Mouse (Mus musculus): Measurements from ENCODE around the gene Ttll12.

Gene Ttll12

GRCm38 (mm10) chr15:83531961-83532469 is 62.9 kb downstream of the Ttll12 start:
- Histone ChIP-seq H3K9me3 (ENCODE audit: low read length) (no peaks in the 10 kb centered on the region), H3K36me3 (ENCODE audit: insufficient read depth, low read length) (peaks cover 5% of the 10 kb centered on the region; the same call in 1 of the 2 replicates), H3K4me1 (replicated peaks; ENCODE audit: low read depth, low read length) (peaks cover 83% of the 10 kb centered on the region), H3K27me3 (ENCODE audit: insufficient read depth, low read length) (peaks cover 17% of the 10 kb centered on the region), H3K4me3 (replicated peaks; ENCODE audit: low read length) (no peak overlapping the region)
- TF ChIP-seq POU5F1 (IDR thresholded peaks at IDR 0.05; ENCODE audit: borderline replicate concordance, low read length) (no peak), CTCF (conservative IDR thresholded peaks at IDR 0.05; ENCODE audit: low read length) (peak; percentile 78), NANOG (IDR thresholded peaks at IDR 0.05; ENCODE audit: borderline replicate concordance, low read length) (no peak)

GRCm38 (mm10) chr15:83530688-83531087 is 64.3 kb downstream of the Ttll12 start:
- peaks cover 5% of the 10 kb centered on the region; the same call in 1 of the 2 replicates for H3K36me3 ChIP-seq (ENCODE audit: insufficient read depth, low read length)

GRCm38 (mm10) chr15:83530233-83530632 is 64.7 kb downstream of the Ttll12 start:
- TF ChIP-seq POU5F1 (IDR thresholded peaks at IDR 0.05; ENCODE audit: borderline replicate concordance, low read length), result no peak
- no peak for TF ChIP-seq CTCF (conservative IDR thresholded peaks at IDR 0.05; ENCODE audit: low read length)
- TF ChIP-seq NANOG (IDR thresholded peaks at IDR 0.05; ENCODE audit: borderline replicate concordance, low read length), result no peak
- Histone ChIP-seq H3K9me3 (ENCODE audit: low read length) (no peaks in the 10 kb centered on the region), H3K4me1 (replicated peaks; ENCODE audit: low read depth, low read length) (peaks cover 84% of the 10 kb centered on the region), H3K27me3 (ENCODE audit: insufficient read depth, low read length) (peaks cover 33% of the 10 kb centered on the region), H3K4me3 (replicated peaks; ENCODE audit: low read length) (0 out of 2 replicates have a peak overlapping the region, but pooled peaks have one; percentile 3), H3K36me3 (ENCODE audit: insufficient read depth, low read length) (peaks cover 5% of the 10 kb centered on the region; the same call in 1 of the 2 replicates)

More at GRCm38 (mm10) chr15:83530688-83531087, 64.3 kb downstream of the Ttll12 start:
- H3K4me3 ChIP-seq (replicated peaks; ENCODE audit: low read length), result 0 out of 2 replicates have a peak overlapping the region, but pooled peaks have one; percentile 3
- TF ChIP-seq NANOG (IDR thresholded peaks at IDR 0.05; ENCODE audit: borderline replicate concordance, low read length) (no peak), POU5F1 (IDR thresholded peaks at IDR 0.05; ENCODE audit: borderline replicate concordance, low read length) (no peak), CTCF (conservative IDR thresholded peaks at IDR 0.05; ENCODE audit: low read length) (no peak)
- H3K9me3 ChIP-seq (ENCODE audit: low read length), result no peaks in the 10 kb centered on the region
- peaks cover 28% of the 10 kb centered on the region for H3K27me3 ChIP-seq (ENCODE audit: insufficient read depth, low read length)
- peaks cover 85% of the 10 kb centered on the region for H3K4me1 ChIP-seq (replicated peaks; ENCODE audit: low read depth, low read length)

DNA sequence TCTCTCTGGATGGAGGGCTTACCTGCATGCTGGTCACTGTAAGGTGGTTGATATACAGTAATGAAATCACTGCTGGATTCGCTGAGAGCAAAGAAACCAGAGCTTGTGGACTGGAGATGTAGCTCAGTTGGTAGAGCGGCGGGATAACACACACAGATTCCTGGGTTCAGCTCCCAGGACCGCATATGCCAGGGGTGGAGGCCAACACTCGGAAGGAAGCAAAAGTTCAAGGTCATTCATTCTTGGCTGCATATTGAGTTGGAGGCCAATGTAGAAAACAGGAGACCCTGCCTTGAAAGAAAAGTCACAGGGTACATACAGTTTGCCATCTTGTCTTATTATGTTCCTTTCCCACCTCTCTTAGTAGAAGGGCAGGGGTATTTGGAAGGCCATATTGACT is 65.2 kb downstream of the Ttll12 start:
- Histone ChIP-seq H3K36me3 (ENCODE audit: insufficient read depth, low read length) (peaks cover 5% of the 10 kb centered on the region; the same call in 1 of the 2 replicates), H3K4me3 (replicated peaks; ENCODE audit: low read length) (no peak overlapping the region), H3K9me3 (ENCODE audit: low read length) (no peaks in the 10 kb centered on the region), H3K4me1 (replicated peaks; ENCODE audit: low read depth, low read length) (peaks cover 79% of the 10 kb centered on the region), H3K27me3 (ENCODE audit: insufficient read depth, low read length) (peaks cover 37% of the 10 kb centered on the region)
- TF ChIP-seq POU5F1 (IDR thresholded peaks at IDR 0.05; ENCODE audit: borderline replicate concordance, low read length) (no peak), NANOG (IDR thresholded peaks at IDR 0.05; ENCODE audit: borderline replicate concordance, low read length) (no peak), CTCF (conservative IDR thresholded peaks at IDR 0.05; ENCODE audit: low read length) (no peak)

DNA sequence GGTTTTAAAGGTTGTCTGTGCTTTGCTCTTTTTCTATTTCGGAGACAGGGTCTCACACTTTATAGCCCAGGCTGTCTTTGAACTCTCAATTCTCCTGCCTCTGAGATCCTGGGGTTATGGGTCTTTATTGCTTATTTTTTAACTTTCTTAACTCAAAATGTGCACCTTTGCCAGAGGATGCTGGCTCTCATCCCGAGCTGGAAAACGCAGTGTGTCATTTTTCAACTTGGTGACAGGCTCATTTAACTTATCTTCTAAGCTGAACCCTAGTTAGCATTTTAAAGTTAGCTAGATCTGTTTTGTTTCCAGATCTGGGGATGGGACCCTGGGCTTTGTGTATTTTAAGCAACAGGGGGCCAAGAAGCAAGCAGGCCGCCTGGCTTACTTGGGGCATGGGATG is 66.1 kb downstream of the Ttll12 start:
- no peak overlapping the region for H3K4me3 ChIP-seq (replicated peaks; ENCODE audit: low read length)
- no peak for TF ChIP-seq POU5F1 (IDR thresholded peaks at IDR 0.05; ENCODE audit: borderline replicate concordance, low read length)
- no peak for TF ChIP-seq NANOG (IDR thresholded peaks at IDR 0.05; ENCODE audit: borderline replicate concordance, low read length)
- no peak for TF ChIP-seq CTCF (conservative IDR thresholded peaks at IDR 0.05; ENCODE audit: low read length)
- H3K9me3 ChIP-seq (ENCODE audit: low read length), result no peaks in the 10 kb centered on the region
- H3K27me3 ChIP-seq (ENCODE audit: insufficient read depth, low read length), result peaks cover 46% of the 10 kb centered on the region
- peaks cover 5% of the 10 kb centered on the region; the same call in 1 of the 2 replicates for H3K36me3 ChIP-seq (ENCODE audit: insufficient read depth, low read length)
- H3K4me1 ChIP-seq (replicated peaks; ENCODE audit: low read depth, low read length), result peaks cover 71% of the 10 kb centered on the region

GRCm38 (mm10) chr15:83527747-83528146 is 67.2 kb downstream of the Ttll12 start:
- H3K4me3 ChIP-seq (replicated peaks; ENCODE audit: low read length), result peak overlapping the region; percentile 85; the same call in 1 of the 2 replicates
- H3K4me1 ChIP-seq (replicated peaks; ENCODE audit: low read depth, low read length), result peaks cover 63% of the 10 kb centered on the region
- H3K36me3 ChIP-seq (ENCODE audit: insufficient read depth, low read length), result peaks cover 5% of the 10 kb centered on the region; the same call in 1 of the 2 replicates
- TF ChIP-seq CTCF (conservative IDR thresholded peaks at IDR 0.05; ENCODE audit: low read length) (no peak), POU5F1 (IDR thresholded peaks at IDR 0.05; ENCODE audit: borderline replicate concordance, low read length) (no peak), NANOG (IDR thresholded peaks at IDR 0.05; ENCODE audit: borderline replicate concordance, low read length) (no peak)
- H3K27me3 ChIP-seq (ENCODE audit: insufficient read depth, low read length), result peaks cover 53% of the 10 kb centered on the region
- H3K9me3 ChIP-seq (ENCODE audit: low read length), result no peaks in the 10 kb centered on the region

DNA sequence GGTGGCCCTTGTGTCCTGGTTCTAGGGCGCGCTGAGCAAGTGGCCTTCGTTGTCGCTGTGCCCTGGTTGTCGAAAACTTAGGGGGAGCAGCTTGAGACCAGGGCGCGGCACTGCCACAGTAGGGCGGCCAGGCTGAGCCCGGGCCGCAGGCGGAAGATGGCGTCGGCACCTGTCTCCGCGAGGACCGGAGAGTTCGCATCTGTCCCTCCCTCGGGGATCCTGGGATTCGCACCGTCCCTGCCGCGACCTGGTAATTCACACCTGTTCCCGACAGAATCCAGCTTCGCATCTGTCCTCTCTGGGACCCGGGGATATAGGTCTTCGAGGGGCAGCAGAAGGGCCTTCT is 67.9 kb downstream of the Ttll12 start:
- H3K27me3 ChIP-seq (ENCODE audit: insufficient read depth, low read length), result peaks cover 53% of the 10 kb centered on the region
- peaks cover 5% of the 10 kb centered on the region; the same call in 1 of the 2 replicates for H3K36me3 ChIP-seq (ENCODE audit: insufficient read depth, low read length)
- peak overlapping the region; percentile 85 for H3K4me3 ChIP-seq (replicated peaks; ENCODE audit: low read length)
- H3K4me1 ChIP-seq (replicated peaks; ENCODE audit: low read depth, low read length), result peaks cover 60% of the 10 kb centered on the region
- H3K9me3 ChIP-seq (ENCODE audit: low read length), result no peaks in the 10 kb centered on the region
- TF ChIP-seq NANOG (IDR thresholded peaks at IDR 0.05; ENCODE audit: borderline replicate concordance, low read length), result no peak
- no peak for TF ChIP-seq POU5F1 (IDR thresholded peaks at IDR 0.05; ENCODE audit: borderline replicate concordance, low read length)
- no peak for TF ChIP-seq CTCF (conservative IDR thresholded peaks at IDR 0.05; ENCODE audit: low read length)

DNA sequence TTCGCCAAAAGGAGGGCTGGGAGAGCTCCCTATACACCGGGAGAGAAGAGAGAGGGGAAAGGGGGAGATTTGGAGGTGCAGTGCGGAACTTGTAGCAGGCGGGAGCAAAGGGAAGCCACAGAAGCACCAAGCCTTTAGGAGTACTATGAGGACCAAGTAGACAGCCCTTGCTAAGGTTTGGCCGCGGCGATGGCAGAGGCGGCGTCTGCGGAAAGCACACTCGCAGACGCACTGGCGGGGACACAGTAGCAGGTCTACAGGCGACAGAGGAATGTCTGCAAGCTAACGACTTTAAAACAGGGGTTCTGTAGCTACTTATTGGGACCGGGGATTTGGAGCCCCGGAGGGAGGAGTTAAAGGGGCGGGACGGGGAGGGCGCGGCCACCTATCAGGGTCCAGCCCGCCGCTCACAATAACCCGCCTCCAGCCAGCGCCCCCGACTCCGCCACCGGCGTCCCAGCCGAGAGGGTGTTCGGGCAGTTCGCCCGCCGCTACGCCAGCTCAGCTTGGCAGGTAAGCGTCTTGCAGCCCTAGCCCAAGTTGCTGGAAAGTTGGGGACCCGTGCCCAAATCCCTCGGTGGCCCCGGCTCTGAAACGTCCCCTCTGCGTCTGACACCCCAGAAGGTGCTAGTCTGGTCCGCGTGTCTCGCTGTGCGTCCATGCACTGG is 68.4 kb downstream of the Ttll12 start, which contains the start of gene Bik:
Gene Bik (plus strand): TSS at position 439 of the 668 bp plus-strand sequence.
- no peak for TF ChIP-seq NANOG (IDR thresholded peaks at IDR 0.05; ENCODE audit: borderline replicate concordance, low read length)
- TF ChIP-seq POU5F1 (IDR thresholded peaks at IDR 0.05; ENCODE audit: borderline replicate concordance, low read length), result no peak
- TF ChIP-seq CTCF (conservative IDR thresholded peaks at IDR 0.05; ENCODE audit: low read length), result no peak
- Histone ChIP-seq H3K4me3 (replicated peaks; ENCODE audit: low read length) (peak within 1 kb of the TSS; percentile 85), H3K4me1 (replicated peaks; ENCODE audit: low read depth, low read length) (peaks cover 56% of the 10 kb centered on the region), H3K36me3 (ENCODE audit: insufficient read depth, low read length) (peaks cover 5% of the 10 kb centered on the region; the same call in 1 of the 2 replicates), H3K9me3 (ENCODE audit: low read length) (no peaks in the 10 kb centered on the region), H3K27me3 (ENCODE audit: insufficient read depth, low read length) (peaks cover 53% of the 10 kb centered on the region)
